Mouse (Mus musculus): ENCODE measurements around the gene 1110065P20Rik.
A peak's percentile ranks its signal among the peaks of the same experiment; 100 is the strongest.

Gene 1110065P20Rik

GRCm38 (mm10) chr4:124840998-124841397 lies 10.0 kb downstream of the 1110065P20Rik start:
- no peak for DNase-seq

DNA sequence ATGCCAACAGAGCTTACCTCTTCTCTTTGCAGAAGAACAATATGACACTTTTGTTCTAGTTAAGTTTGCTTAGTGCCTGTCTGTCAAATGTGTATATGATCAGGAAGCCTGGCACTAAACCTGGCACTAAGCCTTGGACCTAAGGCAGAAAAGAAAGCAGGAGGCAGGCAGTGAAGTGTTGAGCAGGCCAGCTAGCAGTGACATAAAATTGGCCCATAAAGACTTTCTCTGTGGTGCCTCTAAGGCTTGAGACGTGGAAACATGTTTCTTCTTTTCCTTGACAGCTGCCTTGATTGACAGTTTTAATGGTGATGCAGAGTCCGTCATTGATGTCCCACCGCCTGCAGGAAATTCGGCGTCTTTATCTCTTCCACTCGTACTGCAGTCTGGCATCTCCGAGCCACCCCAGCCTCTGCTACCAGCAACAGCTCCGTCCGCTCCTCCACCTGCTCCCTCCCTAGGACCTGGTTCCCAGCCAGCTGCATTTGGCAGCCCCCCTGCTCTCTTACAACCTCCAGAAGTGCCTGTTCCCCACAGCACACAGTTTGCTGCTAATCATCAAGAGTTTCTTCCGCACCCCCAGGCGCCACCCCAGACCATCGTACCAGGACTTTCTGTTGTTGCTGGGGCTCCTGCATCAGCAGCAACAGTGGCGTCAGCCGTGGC lies 12.8 kb downstream of the 1110065P20Rik start:
- DNase-seq, result peak; percentile 45 to 56

GRCm38 (mm10) chr4:124832796-124833195 lies 18.2 kb downstream of the 1110065P20Rik start:
- no peak for DNase-seq

- no peak for DNase-seq
These were observed 21.3 kb downstream of the 1110065P20Rik start for GRCm38 (mm10) chr4:124829671-124830070.

GRCm38 (mm10) chr4:124825371-124825965 lies 25.5 kb downstream of the 1110065P20Rik start:
- no peak for DNase-seq

DNA sequence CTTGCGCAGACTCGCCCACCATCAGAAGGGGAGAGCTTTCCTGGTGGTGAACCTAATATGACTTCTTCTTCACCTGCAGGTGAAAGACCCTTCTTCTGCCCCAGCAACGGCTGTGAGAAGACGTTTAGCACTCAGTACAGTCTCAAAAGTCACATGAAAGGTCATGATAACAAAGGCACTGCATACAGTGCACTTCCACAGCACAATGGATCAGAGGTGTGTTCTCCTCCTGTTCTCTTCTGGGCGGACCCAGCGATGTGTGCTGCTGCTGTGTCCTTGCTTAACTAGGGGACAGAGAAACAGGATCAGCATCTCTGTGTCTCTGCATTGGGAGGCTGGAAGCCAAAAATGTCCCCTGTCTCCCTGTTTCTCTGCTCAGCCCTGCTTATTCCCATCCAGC lies 26.0 kb downstream of the 1110065P20Rik start:
- DNase-seq, result no peak

- DNase-seq, result no peak
These were observed 32.2 kb downstream of the 1110065P20Rik start for GRCm38 (mm10) chr4:124818832-124819231.

DNA sequence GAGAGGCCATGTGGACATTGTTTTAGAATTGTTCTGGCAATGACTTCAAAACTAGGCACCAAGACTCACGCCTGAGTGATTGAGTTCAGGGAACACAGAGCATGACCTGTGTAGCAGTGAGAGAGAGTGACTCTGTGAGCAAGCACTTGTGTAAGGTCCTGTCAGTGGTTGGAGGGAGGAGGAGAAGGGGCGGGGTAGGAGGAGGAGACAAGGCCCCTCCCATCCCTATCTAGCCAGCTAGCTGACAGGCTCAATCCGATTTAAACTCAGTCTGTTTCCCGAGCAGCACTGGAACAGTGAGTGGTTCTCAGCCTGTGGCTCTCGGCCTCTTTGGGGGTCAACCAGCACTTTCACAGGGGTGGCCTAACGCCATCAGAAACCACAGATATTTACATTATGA lies 33.2 kb downstream of the 1110065P20Rik start:
- no peak for DNase-seq

DNA sequence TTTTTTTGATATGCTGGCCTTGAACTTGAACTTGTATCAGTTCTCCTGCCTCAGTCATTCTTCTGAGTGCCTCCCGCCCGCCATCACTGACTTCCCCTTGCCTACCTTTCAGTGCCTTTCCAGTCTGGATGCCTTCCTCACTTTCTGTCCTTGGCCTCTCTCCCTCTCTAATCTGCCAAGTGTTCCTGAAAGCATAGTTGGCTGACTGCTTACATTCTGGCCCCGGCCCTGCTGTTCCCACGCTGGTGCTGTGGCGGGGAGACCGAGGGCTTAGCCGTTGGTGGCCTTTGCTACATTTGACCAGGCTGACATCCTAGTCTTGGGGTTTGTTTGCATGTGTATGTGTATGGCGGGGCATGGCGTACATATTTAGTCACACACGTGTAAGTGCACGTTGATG lies 35.1 kb downstream of the 1110065P20Rik start:
- DNase-seq, result peak; percentile 70 to 77

- DNase-seq, result peak; percentile 26 to 56
These were observed 39.5 kb downstream of the 1110065P20Rik start for GRCm38 (mm10) chr4:124811347-124811975.

DNA sequence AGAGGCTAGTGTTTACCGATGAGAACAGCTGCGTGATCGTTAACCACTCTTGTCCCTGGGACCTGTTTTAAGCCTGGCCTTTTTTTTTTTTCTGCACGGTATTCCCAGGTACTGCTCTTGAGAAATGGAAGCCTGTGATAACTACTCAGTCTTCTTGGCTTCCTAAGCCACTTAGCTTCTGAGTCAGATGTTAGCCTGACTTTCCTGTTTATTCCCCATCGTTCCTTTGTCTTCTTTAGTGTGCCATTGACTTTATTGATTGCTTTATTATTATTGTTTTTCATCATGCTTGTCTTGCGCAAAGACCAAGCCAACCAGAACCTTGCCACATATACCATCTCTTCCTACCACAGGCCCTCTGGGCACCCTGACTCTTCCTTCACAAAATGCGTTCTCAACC lies 40.9 kb downstream of the 1110065P20Rik start:
- no peak for DNase-seq

DNA sequence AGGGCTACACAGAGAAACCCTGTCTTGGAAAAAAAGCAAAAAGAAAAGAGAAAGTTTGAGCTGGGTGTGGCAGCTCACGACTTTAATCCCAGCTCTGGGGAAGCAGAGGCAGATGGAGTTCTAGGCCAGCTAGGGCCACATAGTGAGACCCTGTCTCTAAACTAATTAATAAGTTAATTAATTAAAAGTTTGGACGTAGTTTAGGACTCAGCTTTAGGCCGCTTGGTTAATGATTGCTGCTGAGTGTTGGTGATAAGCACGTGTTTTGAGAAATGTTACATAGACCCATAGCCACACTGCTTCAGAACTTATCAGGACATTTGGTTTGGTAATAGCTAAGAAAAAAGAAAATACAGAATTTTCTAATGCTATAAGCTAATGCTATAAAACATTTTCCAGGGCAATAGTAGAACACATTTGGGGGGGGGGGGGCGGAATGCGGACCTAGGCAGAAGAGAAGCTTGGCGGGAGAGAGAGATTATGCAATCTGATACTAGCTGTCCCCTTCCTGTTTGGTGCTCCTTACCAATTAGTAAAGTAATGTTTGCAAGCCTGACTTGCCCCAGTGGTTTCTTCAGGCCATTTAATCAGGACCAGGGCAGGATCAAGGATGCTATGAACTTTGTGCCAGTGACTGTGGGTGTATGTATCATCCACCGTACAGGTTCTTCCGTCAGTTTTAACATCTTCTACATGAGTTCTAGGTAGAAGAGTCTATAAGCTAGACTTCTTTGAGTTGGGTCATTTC lies 41.7 kb downstream of the 1110065P20Rik start:
- DNase-seq, result no peak

GRCm38 (mm10) chr4:124808511-124808910 lies 42.5 kb downstream of the 1110065P20Rik start:
- no peak for DNase-seq

DNA sequence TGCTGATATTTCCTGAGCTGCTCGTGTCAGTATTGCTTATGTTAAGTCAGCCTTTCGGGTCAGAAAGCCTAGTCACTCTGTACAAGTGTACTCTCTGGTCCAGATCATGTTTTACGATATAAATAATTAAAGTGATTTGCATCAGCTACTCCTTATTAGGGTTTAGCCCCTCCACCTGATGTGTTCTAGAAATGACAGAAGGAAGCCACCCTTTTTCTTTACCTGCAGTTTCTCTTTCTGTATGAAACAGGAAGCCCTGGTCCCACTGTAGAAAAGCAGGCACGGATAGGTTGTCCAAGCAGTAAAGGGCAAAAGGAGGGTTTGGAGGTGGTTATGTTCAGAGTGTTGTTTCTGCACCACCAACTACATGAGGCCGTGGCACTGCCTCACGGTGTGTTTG lies 47.6 kb downstream of the 1110065P20Rik start:
- no peak for DNase-seq

- DNase-seq, result peak; percentile 95 to 96
These were observed 48.4 kb downstream of the 1110065P20Rik start for GRCm38 (mm10) chr4:124802309-124803260.

- DNase-seq, result peak; percentile 92 to 96
These were observed 49.3 kb downstream of the 1110065P20Rik start, which contains the start of gene Mtf1 for GRCm38 (mm10) chr4:124801552-124802308. TSS of gene Mtf1 (plus strand) at chr4:124802104.

All from cerebellum, postnatal 25 days (tissue).